Mouse (Mus musculus): Measurements from ENCODE around the gene Ankrd12. TPM values are rescaled to one million over a fixed set of nuclear protein-coding genes. Genes with fewer than 3 reads are reported as not detected.
A peak's percentile ranks its signal among the peaks of the same experiment; 100 is the strongest.

The Ankrd12 gene
- polyA plus RNA-seq, 1 experiment from 2014 or later = 29.0 TPM

DNA sequence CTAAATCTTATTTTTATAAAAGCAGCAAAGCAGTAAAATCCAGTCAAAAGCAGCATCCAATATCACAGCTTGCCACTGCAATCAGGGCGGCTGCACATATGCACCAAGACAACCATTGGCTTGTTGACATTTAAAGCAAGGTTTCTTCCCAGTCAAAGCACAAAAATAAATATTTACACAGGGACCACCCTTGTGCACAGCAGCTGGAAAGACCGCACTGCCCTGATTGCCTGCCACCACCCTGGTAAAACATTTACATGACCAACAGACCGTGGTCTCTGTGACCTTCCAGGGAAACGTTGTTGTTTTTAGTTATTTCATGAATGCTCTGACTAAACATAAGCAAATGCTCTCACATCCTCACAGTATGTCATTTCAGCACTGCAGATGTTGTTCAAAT, 134.5 kb downstream of the Ankrd12 start:
- H3K4me1 ChIP-seq = peaks cover 30% of the 10 kb centered on the region
- H3K36me3 ChIP-seq = peaks cover 14% of the 10 kb centered on the region; the same call in 1 of the 2 replicates
- H3K4me3 ChIP-seq (replicated peaks) = no peak overlapping the region
- no peaks in the 10 kb centered on the region for H3K27me3 ChIP-seq (replicated peaks)
- H3K9me3 ChIP-seq = no peaks in the 10 kb centered on the region
- no peak overlapping the region for H3K9ac ChIP-seq
- no peak overlapping the region for H3K4me2 ChIP-seq
- peak; percentile 66; the same call in 1 of the 2 replicates for ATAC-seq (ENCODE audit: insufficient read depth, low FRiP score, low read depth)
- peak overlapping the region; percentile 55; the same call in 1 of the 2 replicates for H3K27ac ChIP-seq
- WGBS = 39% methylated on average over 4 of the region's 4 CpGs

DNA sequence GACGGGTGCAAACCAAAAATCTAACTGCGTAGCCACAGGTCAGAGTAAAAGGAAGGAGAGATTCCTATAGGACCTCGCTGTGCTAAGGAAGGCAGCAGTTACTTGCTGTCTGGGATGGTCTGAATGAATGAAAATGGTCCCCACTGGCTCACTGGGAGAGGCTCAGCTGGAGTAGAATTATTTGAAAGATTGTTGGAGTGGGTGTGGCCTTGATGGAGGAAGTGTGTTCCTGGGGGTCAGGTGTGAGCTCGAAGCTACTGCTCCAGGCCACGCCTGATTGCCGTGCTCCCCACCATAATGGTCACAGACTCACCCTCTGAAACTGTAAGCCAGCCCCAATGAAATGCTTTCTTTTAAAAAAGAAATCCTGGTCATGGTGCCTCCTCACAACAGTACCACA, 135.6 kb downstream of the Ankrd12 start:
- Histone ChIP-seq H3K27me3 (replicated peaks) (no peaks in the 10 kb centered on the region), H3K9me3 (no peaks in the 10 kb centered on the region), H3K4me1 (peaks cover 30% of the 10 kb centered on the region), H3K36me3 (peaks cover 12% of the 10 kb centered on the region; the same call in 1 of the 2 replicates), H3K27ac (peak overlapping the region; percentile 55), H3K9ac (no peak overlapping the region), H3K4me2 (no peak overlapping the region), H3K4me3 (replicated peaks) (no peak overlapping the region)
- ATAC-seq (ENCODE audit: insufficient read depth, low FRiP score, low read depth) = peak; percentile 36; the same call in 1 of the 2 replicates
- WGBS = 63% methylated on average over 6 of the region's 6 CpGs

DNA sequence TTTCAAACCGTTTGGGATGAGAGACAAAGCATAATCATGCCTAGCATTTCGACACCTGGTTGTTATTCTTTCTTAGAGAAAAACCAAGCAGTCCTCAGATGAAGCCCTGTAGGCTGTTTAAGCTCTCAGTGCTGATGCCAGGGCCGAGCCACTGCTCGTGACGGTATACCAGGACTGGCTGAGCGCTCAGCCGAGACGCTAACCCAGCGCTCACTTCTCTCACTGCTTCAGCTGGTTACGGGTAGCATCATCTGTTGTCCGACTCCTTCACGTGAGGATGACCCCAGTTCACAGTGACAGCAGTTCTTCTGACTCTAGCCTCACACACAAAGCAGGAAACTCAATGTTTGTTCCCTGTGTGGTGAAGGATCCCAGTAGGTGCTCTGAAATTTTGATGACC, 136.7 kb downstream of the Ankrd12 start:
- no peak overlapping the region for H3K9ac ChIP-seq
- ATAC-seq (ENCODE audit: insufficient read depth, low FRiP score, low read depth) = no peak; the same call in 1 of the 2 replicates
- peaks cover 30% of the 10 kb centered on the region for H3K4me1 ChIP-seq
- H3K4me3 ChIP-seq (replicated peaks) = no peak overlapping the region
- H3K36me3 ChIP-seq = 0 out of 2 replicates have a peak, but pooled peaks cover 10% of the 10 kb centered on the region
- peak overlapping the region; percentile 27; the same call in 1 of the 2 replicates for H3K4me2 ChIP-seq
- WGBS = 58% methylated on average over 12 of the region's 12 CpGs
- peak overlapping the region; percentile 70 for H3K27ac ChIP-seq
- no peaks in the 10 kb centered on the region for H3K9me3 ChIP-seq
- no peaks in the 10 kb centered on the region for H3K27me3 ChIP-seq (replicated peaks)

DNA sequence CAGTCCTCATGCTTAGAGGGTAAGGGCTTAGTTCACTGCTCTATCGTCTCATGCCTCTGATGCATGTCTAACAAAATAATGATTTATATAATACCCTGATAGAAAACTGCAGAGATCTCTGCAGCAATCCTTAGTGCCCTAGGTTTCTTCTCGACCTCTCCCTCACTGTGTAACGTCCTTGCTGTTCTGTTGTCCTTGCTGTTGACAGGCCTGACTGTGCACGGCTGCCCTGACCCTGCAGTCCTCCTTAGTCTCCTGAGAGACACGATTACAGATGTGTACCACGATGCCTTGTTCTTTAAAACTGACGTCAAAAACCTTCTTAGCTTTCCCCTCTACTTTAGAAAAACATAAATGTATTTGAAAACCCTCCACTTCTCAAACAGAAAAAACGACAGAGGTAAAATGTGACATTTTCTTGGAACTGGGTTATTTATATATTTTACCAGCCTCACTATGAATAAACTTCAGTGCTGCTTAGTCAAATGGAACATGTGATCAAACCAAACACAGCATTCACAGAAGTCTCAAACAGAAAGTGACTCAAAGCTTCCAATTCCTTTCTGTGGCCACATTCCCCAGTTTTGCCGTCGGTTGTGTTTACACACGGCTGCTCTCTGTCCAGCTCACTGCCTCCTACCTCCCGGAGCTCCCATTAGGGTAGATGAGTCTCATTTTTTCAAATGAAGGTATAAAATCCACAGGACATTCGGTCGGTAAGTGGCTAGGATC, 137.3 kb downstream of the Ankrd12 start:
- peak overlapping the region; percentile 70 for H3K27ac ChIP-seq
- H3K9ac ChIP-seq = no peak overlapping the region
- no peaks in the 10 kb centered on the region for H3K27me3 ChIP-seq (replicated peaks)
- ATAC-seq (ENCODE audit: insufficient read depth, low FRiP score, low read depth) = peak; percentile 28; the same call in 1 of the 2 replicates
- 36% methylated on average over 14 of the region's 14 CpGs for WGBS
- no peaks in the 10 kb centered on the region for H3K9me3 ChIP-seq
- H3K36me3 ChIP-seq = 0 out of 2 replicates have a peak, but pooled peaks cover 7% of the 10 kb centered on the region
- peaks cover 30% of the 10 kb centered on the region for H3K4me1 ChIP-seq
- no peak overlapping the region for H3K4me3 ChIP-seq (replicated peaks)
- peak overlapping the region; percentile 27; the same call in 1 of the 2 replicates for H3K4me2 ChIP-seq

DNA sequence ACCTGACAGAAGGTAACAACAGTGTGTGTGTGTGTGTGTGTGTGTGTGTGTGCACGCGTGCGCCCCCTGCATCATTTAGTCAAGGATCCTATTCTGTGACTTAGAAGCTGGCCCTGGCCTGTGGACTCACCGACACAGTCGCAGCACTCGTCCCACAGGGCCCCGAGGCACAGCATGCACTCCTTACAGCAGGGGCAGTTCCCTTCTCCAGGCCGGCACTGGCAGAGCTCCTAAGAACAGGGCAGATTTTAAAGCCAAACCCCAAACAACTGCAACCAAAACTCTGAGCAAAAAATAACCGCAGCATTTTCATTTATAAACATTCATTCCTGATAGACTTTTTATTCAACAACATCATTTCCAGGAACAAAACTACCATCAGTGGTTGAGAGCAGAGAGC, 139.2 kb downstream of the Ankrd12 start:
- Histone ChIP-seq H3K9me3 (no peaks in the 10 kb centered on the region), H3K27ac (no peak overlapping the region), H3K4me3 (replicated peaks) (no peak overlapping the region), H3K4me1 (peaks cover 30% of the 10 kb centered on the region), H3K4me2 (no peak overlapping the region), H3K36me3 (peaks cover 14% of the 10 kb centered on the region), H3K9ac (no peak overlapping the region), H3K27me3 (replicated peaks) (no peaks in the 10 kb centered on the region)
- 92% methylated on average over 9 of the region's 9 CpGs for WGBS
- ATAC-seq (ENCODE audit: insufficient read depth, low FRiP score, low read depth) = no peak

DNA sequence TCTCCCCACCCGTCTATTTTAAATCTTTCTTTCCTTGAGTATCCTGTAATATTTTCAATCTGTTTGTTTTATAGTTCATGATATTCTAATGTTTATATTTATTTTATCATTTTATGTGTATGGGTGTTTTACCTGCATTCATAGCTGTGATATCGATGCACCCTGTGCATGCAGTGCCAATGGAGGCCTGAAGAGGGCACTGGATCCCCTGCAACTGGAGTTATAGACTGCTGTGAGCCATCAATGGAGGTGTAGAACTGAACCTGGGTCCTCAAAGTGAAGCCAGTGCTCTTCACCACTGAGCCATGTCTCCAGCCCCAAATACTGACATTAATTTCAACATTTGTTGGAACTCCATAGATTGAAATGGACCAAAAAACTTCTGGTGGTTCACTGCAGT, 143.1 kb downstream of the Ankrd12 start:
- no peak overlapping the region for H3K27ac ChIP-seq
- 95% methylated on average over 2 of the region's 2 CpGs for WGBS
- ATAC-seq (ENCODE audit: insufficient read depth, low FRiP score, low read depth) = no peak
- H3K9ac ChIP-seq = no peak overlapping the region
- H3K4me1 ChIP-seq = peaks cover 20% of the 10 kb centered on the region
- H3K9me3 ChIP-seq = no peaks in the 10 kb centered on the region
- no peak overlapping the region for H3K4me3 ChIP-seq (replicated peaks)
- peaks cover 14% of the 10 kb centered on the region for H3K36me3 ChIP-seq
- H3K4me2 ChIP-seq = no peak overlapping the region
- H3K27me3 ChIP-seq (replicated peaks) = no peaks in the 10 kb centered on the region

DNA sequence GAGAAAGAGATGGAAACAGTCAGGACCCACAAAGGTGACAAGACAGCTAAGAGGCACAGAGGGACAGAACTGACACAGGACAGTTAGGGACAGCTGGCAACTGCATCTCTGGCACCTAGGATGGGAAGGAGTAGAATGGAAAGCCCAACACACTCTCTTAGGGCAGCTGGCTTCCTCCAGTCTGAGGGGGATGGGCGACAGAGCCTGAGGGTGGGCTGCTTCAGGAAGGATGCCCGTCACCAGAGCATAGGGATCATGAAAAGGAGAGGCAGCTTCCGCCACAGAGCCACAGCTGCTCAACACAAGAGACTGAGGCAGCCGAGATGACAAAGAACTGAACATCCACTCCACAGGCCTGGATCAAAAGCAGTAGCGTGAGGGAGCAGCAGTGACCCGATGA, 145.4 kb downstream of the Ankrd12 start:
- H3K9me3 ChIP-seq = no peaks in the 10 kb centered on the region

DNA sequence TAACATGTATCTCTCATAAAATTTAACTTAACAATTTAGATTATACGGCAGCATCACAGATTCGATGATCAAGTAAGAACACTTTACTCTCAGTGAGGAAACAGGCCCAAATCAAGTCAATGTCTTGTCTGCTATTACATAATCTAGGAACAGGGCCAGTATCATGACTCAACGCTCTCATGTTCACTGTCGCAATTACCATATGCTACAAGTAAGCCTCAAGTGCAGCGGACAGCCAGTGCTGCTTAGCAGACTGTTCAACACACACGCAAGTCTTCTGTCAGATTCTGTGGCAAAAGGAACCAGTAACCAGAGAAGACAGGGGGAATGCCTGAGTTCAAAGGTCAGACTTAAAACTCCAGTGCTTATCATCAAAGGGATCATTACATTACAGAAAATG, 145.9 kb downstream of the Ankrd12 start:
- peak overlapping the region; percentile 3; the same call in 1 of the 2 replicates for H3K27ac ChIP-seq
- WGBS = 48% methylated on average over 6 of the region's 6 CpGs

More for the DNA sequence above, 145.4 kb downstream of the Ankrd12 start:
- Histone ChIP-seq H3K27me3 (replicated peaks) (no peaks in the 10 kb centered on the region), H3K4me3 (replicated peaks) (no peak overlapping the region), H3K9ac (no peak overlapping the region), H3K36me3 (peaks cover 16% of the 10 kb centered on the region), H3K27ac (peak overlapping the region; percentile 3; the same call in 1 of the 2 replicates), H3K4me2 (no peak overlapping the region), H3K4me1 (peaks cover 15% of the 10 kb centered on the region)
- no peak for ATAC-seq (ENCODE audit: insufficient read depth, low FRiP score, low read depth)
- 66% methylated on average over 6 of the region's 6 CpGs for WGBS

DNA sequence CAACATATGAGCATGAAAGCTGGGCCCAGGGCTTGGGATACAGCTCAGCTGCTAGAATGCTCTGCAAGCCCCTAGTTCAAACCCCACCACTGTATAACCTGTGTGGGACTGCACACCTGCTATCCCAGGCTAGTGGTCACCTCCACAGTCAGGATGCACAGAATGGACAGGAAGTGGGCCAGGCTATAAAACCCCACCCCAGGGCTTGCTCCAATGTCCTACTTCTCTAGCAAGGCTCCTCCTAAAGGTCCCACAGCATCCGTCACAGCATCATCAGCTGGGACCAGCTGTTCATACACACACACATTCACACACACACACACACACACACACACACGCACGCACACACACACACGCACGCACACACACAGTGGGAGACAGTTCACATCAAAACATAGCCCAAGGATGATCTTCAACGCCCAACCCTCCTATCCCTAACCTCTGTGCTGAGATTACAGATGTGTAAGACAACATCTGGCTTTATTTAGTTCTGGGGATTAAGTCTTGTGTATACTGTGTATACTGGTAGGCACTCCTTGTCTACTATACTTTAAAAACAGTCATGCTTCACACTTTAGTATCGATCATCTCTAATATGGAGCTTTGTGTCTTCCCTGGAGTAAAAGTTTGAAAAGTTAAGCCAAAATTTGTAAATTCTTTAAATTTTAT, 146.6 kb downstream of the Ankrd12 start:
- WGBS = 70% methylated on average over 7 of the region's 7 CpGs
- no peak overlapping the region for H3K4me3 ChIP-seq (replicated peaks)
- no peak overlapping the region for H3K4me2 ChIP-seq
- H3K36me3 ChIP-seq = peaks cover 17% of the 10 kb centered on the region
- H3K9ac ChIP-seq = no peak overlapping the region
- peaks cover 15% of the 10 kb centered on the region for H3K4me1 ChIP-seq
- no peaks in the 10 kb centered on the region for H3K9me3 ChIP-seq
- H3K27me3 ChIP-seq (replicated peaks) = no peaks in the 10 kb centered on the region
- ATAC-seq (ENCODE audit: insufficient read depth, low FRiP score, low read depth) = no peak
- peak overlapping the region; percentile 71 for H3K27ac ChIP-seq

More for the DNA sequence above, 145.9 kb downstream of the Ankrd12 start:
- Histone ChIP-seq H3K36me3 (peaks cover 16% of the 10 kb centered on the region), H3K4me3 (replicated peaks) (no peak overlapping the region), H3K9ac (no peak overlapping the region), H3K4me2 (no peak overlapping the region), H3K27me3 (replicated peaks) (no peaks in the 10 kb centered on the region), H3K4me1 (peaks cover 15% of the 10 kb centered on the region), H3K9me3 (no peaks in the 10 kb centered on the region)
- ATAC-seq (ENCODE audit: insufficient read depth, low FRiP score, low read depth) = peak; percentile 45; the same call in 1 of the 2 replicates

DNA sequence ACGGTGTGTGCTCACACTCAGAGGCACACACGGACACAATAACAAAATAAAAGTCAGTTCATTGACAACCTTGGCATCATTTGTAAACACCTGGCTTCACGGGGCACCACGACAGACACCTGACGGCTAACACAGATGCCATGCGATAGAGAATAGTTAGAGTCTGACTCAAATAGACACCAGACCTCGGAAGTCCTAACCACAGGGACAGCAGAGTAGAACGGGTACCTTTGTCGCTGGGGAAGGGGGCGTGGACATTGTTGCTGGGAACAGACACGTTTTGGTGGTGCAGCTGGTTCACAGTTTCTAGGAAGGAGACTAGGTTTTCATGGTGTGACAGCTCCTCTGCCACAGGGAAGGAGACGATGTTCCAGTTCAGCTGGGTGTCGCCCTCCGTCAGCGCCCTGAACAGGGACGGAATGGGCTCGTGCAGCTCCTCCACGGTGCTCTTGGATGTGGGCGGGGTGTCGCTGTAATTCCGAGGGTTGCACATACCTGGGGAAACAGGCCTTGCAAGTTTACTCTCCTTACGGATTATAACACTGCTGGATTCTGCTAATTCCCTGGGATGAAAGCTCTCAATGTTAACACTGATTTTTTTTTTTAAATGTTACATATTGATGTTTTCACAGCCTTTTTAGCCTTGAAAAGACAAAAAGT, 147.4 kb downstream of the Ankrd12 start:
- no peak overlapping the region for H3K9ac ChIP-seq
- H3K27me3 ChIP-seq (replicated peaks) = no peaks in the 10 kb centered on the region
- H3K4me1 ChIP-seq = peaks cover 15% of the 10 kb centered on the region
- peaks cover 20% of the 10 kb centered on the region for H3K36me3 ChIP-seq
- H3K4me2 ChIP-seq = no peak overlapping the region
- WGBS = 76% methylated on average over 22 of the region's 22 CpGs
- no peak for ATAC-seq (ENCODE audit: insufficient read depth, low FRiP score, low read depth)
- no peak overlapping the region for H3K4me3 ChIP-seq (replicated peaks)
- H3K27ac ChIP-seq = peak overlapping the region; percentile 71
- H3K9me3 ChIP-seq = no peaks in the 10 kb centered on the region

DNA sequence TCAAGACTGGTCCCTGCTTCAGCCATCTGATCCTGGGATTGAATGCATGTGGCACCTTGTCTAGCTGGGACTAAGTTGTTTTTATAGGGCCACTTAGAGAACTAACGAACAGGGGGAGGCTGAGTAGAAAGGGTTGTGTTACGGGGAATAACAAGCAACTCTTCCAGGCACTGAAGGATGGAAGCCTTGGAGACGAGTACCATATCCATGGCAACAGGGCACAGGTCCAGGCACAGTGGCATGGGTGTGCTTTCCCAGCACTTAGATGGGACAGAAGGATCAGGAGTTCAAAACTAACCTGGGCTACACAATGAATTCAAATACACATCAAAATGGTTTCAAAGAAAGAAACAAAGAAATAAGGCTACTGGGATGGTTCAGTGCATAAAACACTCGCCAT, 149.8 kb downstream of the Ankrd12 start:
- Histone ChIP-seq H3K4me2 (no peak overlapping the region), H3K9me3 (no peaks in the 10 kb centered on the region), H3K4me1 (peaks cover 15% of the 10 kb centered on the region), H3K27me3 (replicated peaks) (no peaks in the 10 kb centered on the region), H3K27ac (no peak overlapping the region), H3K36me3 (peaks cover 12% of the 10 kb centered on the region), H3K4me3 (replicated peaks) (no peak overlapping the region), H3K9ac (no peak overlapping the region)
- ATAC-seq (ENCODE audit: insufficient read depth, low FRiP score, low read depth) = no peak
- 92% methylated on average over 4 of the region's 4 CpGs for WGBS
